Mouse (Mus musculus) embryonic fibroblast, embryonic 13.5 days (primary cell): ENCODE data around the gene Grin3b.

ENCODE experiments used
- CTCF ChIP-seq: IDR thresholded peaks from 2 replicates; pipeline ENCODE4 v1.5.1; 2011; ENCODE audit warnings: mild to moderate bottlenecking, control low read depth, low read length, moderate library complexity, borderline replicate concordance; ENCODE audit not compliant: insufficient read depth
- POLR2A ChIP-seq: IDR thresholded peaks from 2 replicates; pipeline ENCODE4 v1.6.1; 2011; ENCODE audit warnings: low read depth, mild to moderate bottlenecking, control low read depth, low read length, moderate library complexity

DNA sequence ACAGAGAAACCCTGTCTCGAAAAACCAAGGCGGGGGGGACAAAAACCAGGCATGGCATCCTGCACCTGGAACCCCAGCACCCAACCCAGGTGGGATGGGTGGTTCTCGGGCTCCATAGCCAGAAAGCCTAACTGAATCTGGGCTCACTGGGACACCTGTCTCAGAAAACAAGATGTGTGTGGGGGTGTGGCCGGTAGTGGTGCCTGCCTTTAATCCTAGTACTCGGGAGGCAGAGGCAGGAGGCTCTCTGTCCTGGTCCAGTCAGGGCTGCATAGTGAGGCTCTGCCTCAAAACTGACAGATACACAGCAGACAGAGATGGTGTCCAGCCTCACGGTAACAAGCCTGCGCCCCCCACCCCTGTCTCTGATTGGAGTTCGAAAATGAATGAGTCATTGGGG lies 52.3 kb downstream of the Grin3b start:
- TF ChIP-seq CTCF (no peak), POLR2A (no peak)
